ENCODE assay signal across 13 mouse cellular contexts in genomic region chr7:4147371-4147770, GRCm38 (mm10). TPM values are rescaled to one million over a fixed set of nuclear protein-coding genes. Genes with fewer than 3 reads are reported as not detected.
A peak's percentile ranks its signal among the peaks of the same experiment; 100 is the strongest.
DNase-seq lines count a peak whose midpoint lies in the region; ATAC-seq and TF ChIP-seq lines count a peak whose summit lies in the region.
"Had no signal": no experiment of that assay in that cellular context is flagged by ENCODE, and none has a peak within 500 bp of the region (broad histone marks: within the 10 kb centered on the region; RNA-seq: fewer than 3 reads in every experiment).

No protein-coding gene starts in this region.

- no peak for TF ChIP-seq CTCF in lung, postnatal 0 days (IDR thresholded peaks at IDR 0.05)
- no peak for TF ChIP-seq CTCF in liver, postnatal 0 days (IDR thresholded peaks at IDR 0.05; ENCODE audit: low read depth)

- H3K4me3 ChIP-seq in lung, embryonic 16.5 days (ENCODE audit: low read length): no peak overlapping the region
- H3K4me3 ChIP-seq in lung, postnatal 0 days (ENCODE audit: low read depth, low read length): no peak overlapping the region
- no peak overlapping the region for H3K4me3 ChIP-seq in liver, postnatal 0 days (ENCODE audit: low read depth, low read length)

- no peak overlapping the region for H3K4me2 ChIP-seq in lung, embryonic 16.5 days (ENCODE audit: low read depth, low read length)
- no peak overlapping the region for H3K4me2 ChIP-seq in lung, postnatal 0 days (replicated peaks; ENCODE audit: low read depth, low read length)
- H3K4me2 ChIP-seq in liver, postnatal 0 days (ENCODE audit: low read depth, low read length): no peak overlapping the region

- no peak for TF ChIP-seq EP300 in lung, postnatal 0 days (IDR thresholded peaks at IDR 0.05)
- no peak for TF ChIP-seq EP300 in liver, postnatal 0 days (IDR thresholded peaks at IDR 0.05; ENCODE audit: low read depth)

- H3K36me3 ChIP-seq in lung, embryonic 16.5 days (ENCODE audit: control insufficient read depth, insufficient read depth, low read length): peaks cover 52% of the 10 kb centered on the region
- peaks cover 50% of the 10 kb centered on the region for H3K36me3 ChIP-seq in lung, postnatal 0 days (ENCODE audit: insufficient read depth, low read length)
- H3K36me3 ChIP-seq in liver, postnatal 0 days (replicated peaks; ENCODE audit: insufficient read depth, low read length): peaks cover 55% of the 10 kb centered on the region

- 75% methylated on average over 19 of the region's 20 CpGs for whole genome bisulfite sequencing in lung, embryonic 16.5 days
- WGBS in lung, postnatal 0 days: 75% methylated on average over 18 of the region's 20 CpGs
- 77% methylated on average over 20 of the region's 20 CpGs for WGBS in liver, postnatal 0 days (ENCODE audit: insufficient replicate concordance)

- H3K27ac ChIP-seq in lung, embryonic 16.5 days (ENCODE audit: low read length): peak overlapping the region; percentile 41; the same call in 1 of the 2 replicates
- no peak overlapping the region for H3K27ac ChIP-seq in lung, postnatal 0 days (ENCODE audit: low read length)
- no peak overlapping the region for H3K27ac ChIP-seq in liver, postnatal 0 days (ENCODE audit: low read depth)

- no peaks in the 10 kb centered on the region; the same call in 1 of the 2 replicates for H3K27me3 ChIP-seq in lung, embryonic 16.5 days (ENCODE audit: control insufficient read depth, insufficient read depth, low read depth, low read length)
- no peaks in the 10 kb centered on the region for H3K27me3 ChIP-seq in lung, postnatal 0 days (replicated peaks; ENCODE audit: insufficient read depth, low read length)
- H3K27me3 ChIP-seq in liver, postnatal 0 days (ENCODE audit: insufficient read depth, low read length): 0 out of 2 replicates have a peak, but pooled peaks cover 3% of the 10 kb centered on the region

- H3K9me3 ChIP-seq in lung, embryonic 16.5 days (ENCODE audit: control insufficient read depth, low read length): no peaks in the 10 kb centered on the region
- H3K9me3 ChIP-seq in lung, postnatal 0 days (ENCODE audit: low read length): no peaks in the 10 kb centered on the region
- no peaks in the 10 kb centered on the region for H3K9me3 ChIP-seq in liver, postnatal 0 days (ENCODE audit: low read length)
- H3K9me3 ChIP-seq: kidney, embryonic 15.5 days had no signal

- H3K4me1 ChIP-seq in lung, embryonic 16.5 days (replicated peaks; ENCODE audit: control insufficient read depth, insufficient read depth, low read length): peaks cover 27% of the 10 kb centered on the region
- peaks cover 6% of the 10 kb centered on the region; the same call in 1 of the 2 replicates for H3K4me1 ChIP-seq in lung, postnatal 0 days (ENCODE audit: insufficient read depth, low read depth, low read length)
- peaks cover 26% of the 10 kb centered on the region for H3K4me1 ChIP-seq in liver, postnatal 0 days (ENCODE audit: insufficient read depth)

- peak; percentile 10 to 27 for DNase-seq in frontal cortex, postnatal 10 days (ENCODE audit: low spot score in 2 of 2)
- no peak for DNase-seq in frontal cortex, postnatal 14 days (ENCODE audit: low spot score in 2 of 2)
- DNase-seq in lung, postnatal 0 days (ENCODE audit: low spot score): no peak
- DNase-seq in MN1 (ENCODE audit: low spot score) (peak; percentile 27), adipocyte (ENCODE audit: low spot score) (no peak)
- DNase-seq in liver, postnatal 0 days: peak; percentile 17
- DNase-seq in ovary, postnatal 14 days (ENCODE audit: low spot score): no peak
- DNase-seq: B cell, adult 2 months; forebrain, postnatal 0 days; thymus, adult 18-20 months had no signal

- no peak for ATAC-seq in lung, embryonic 16.5 days (ENCODE audit: low read depth)
- ATAC-seq in lung, postnatal 0 days: no peak
- no peak for ATAC-seq in liver, postnatal 0 days
- ATAC-seq: forebrain, postnatal 0 days had no signal

- H3K9ac ChIP-seq in lung, embryonic 16.5 days (ENCODE audit: low read length): no peak overlapping the region
- no peak overlapping the region for H3K9ac ChIP-seq in lung, postnatal 0 days (replicated peaks; ENCODE audit: low read depth)
- no peak overlapping the region for H3K9ac ChIP-seq in liver, postnatal 0 days (replicated peaks)
- H3K9ac ChIP-seq: lung, embryonic 14.5 days had no signal

RNA-seq across cellular contexts. Expression of gene Leng9, which starts 2.8 kb away (rescaled TPM):
- polyA plus RNA-seq in lung, embryonic 16.5 days (2015; fragmentation: Nextera tagmentation; extraction: Ambion mirVana): 5.0 and 5.5 TPM in 2 replicates
- polyA plus RNA-seq in lung, postnatal 0 days (2015; fragmentation: Nextera tagmentation; extraction: Ambion mirVana): 7.6 and 7.7 TPM in 2 replicates
- polyA plus RNA-seq in liver, postnatal 0 days (2015; fragmentation: Nextera tagmentation; extraction: Ambion mirVana): 2.8 TPM in 2 replicates

RNA-seq across cellular contexts. Expression of gene Leng8, which starts 10.5 kb away (rescaled TPM):
- 54.0 and 56.1 TPM in 2 replicates for polyA plus RNA-seq in lung, embryonic 16.5 days (2015; fragmentation: Nextera tagmentation; extraction: Ambion mirVana)
- polyA plus RNA-seq in lung, postnatal 0 days (2015; fragmentation: Nextera tagmentation; extraction: Ambion mirVana): 28.0 and 29.6 TPM in 2 replicates
- polyA plus RNA-seq in liver, postnatal 0 days (2015; fragmentation: Nextera tagmentation; extraction: Ambion mirVana): 9.1 and 9.7 TPM in 2 replicates

RNA-seq across cellular contexts. Expression of gene Cdc42ep5, which starts 17.3 kb away (rescaled TPM):
- polyA plus RNA-seq in lung, embryonic 16.5 days (2015; fragmentation: Nextera tagmentation; extraction: Ambion mirVana): 46.2 and 49.2 TPM in 2 replicates
- polyA plus RNA-seq in lung, postnatal 0 days (2015; fragmentation: Nextera tagmentation; extraction: Ambion mirVana): 46.7 and 51.1 TPM in 2 replicates
- polyA plus RNA-seq in liver, postnatal 0 days (2015; fragmentation: Nextera tagmentation; extraction: Ambion mirVana): 8.2 and 12.1 TPM in 2 replicates

RNA-seq across cellular contexts. Expression of gene Ttyh1, which starts 28.2 kb away (rescaled TPM):
- polyA plus RNA-seq in lung, embryonic 16.5 days (2015; fragmentation: Nextera tagmentation; extraction: Ambion mirVana): 2.1 and 2.9 TPM in 2 replicates
- polyA plus RNA-seq in lung, postnatal 0 days (2015; fragmentation: Nextera tagmentation; extraction: Ambion mirVana): 1.1 and 1.2 TPM in 2 replicates
- polyA plus RNA-seq in liver, postnatal 0 days (2015; fragmentation: Nextera tagmentation; extraction: Ambion mirVana): 1.9 and 3.2 TPM in 2 replicates

Comparison
In these comparisons a context has a peak if more than half of its experiments do, and no peak if none do; other contexts are left out.
1. DNase-seq: peak in frontal cortex, postnatal 10 days (2 of 2), MN1 (single experiment) and liver, postnatal 0 days (single experiment); none in frontal cortex, postnatal 14 days (0 of 2), lung, postnatal 0 days (single experiment), ovary, postnatal 14 days (single experiment) and adipocyte (single experiment).